Mouse (Mus musculus) adrenal gland, adult 8-10 months (tissue): Measurements from ENCODE around the gene Pbx4. TPM values are rescaled to one million over a fixed set of nuclear protein-coding genes. Genes with fewer than 3 reads are reported as not detected.

Source experiments
- DNase-seq: peaks from one replicate; pipeline ENCODE4 v3.0.0; 2022
- total RNA-seq, 4 experiments: library from RNA; stranded (reverse); gene quantifications; 2 replicates each; pipeline ENCODE4 v1.2.4; 2022

Gene Pbx4
- total RNA-seq, 4 experiments from 2014 or later = 1.7 to 3.7 (median 2.7) TPM

- no peak for DNase-seq
Observed at GRCm38 (mm10) chr8:69876097-69876496, 43.8 kb downstream of the Pbx4 start.

GRCm38 (mm10) chr8:69876967-69877366 lies 44.7 kb downstream of the Pbx4 start:
- DNase-seq = no peak

- DNase-seq = no peak
Observed at GRCm38 (mm10) chr8:69877396-69877795, 45.1 kb downstream of the Pbx4 start.

GRCm38 (mm10) chr8:69877992-69878391 lies 45.7 kb downstream of the Pbx4 start:
- no peak for DNase-seq

GRCm38 (mm10) chr8:69879678-69880077 lies 47.4 kb downstream of the Pbx4 start:
- no peak for DNase-seq

GRCm38 (mm10) chr8:69880841-69881240 lies 48.5 kb downstream of the Pbx4 start:
- DNase-seq = no peak

- DNase-seq = no peak
Observed at GRCm38 (mm10) chr8:69881261-69881865, 49.1 kb downstream of the Pbx4 start.

- DNase-seq = no peak
Observed at GRCm38 (mm10) chr8:69882021-69882756, 49.9 kb downstream of the Pbx4 start.

- DNase-seq = no peak
Observed at GRCm38 (mm10) chr8:69882833-69883600, 50.7 kb downstream of the Pbx4 start.

- peak; percentile 64 for DNase-seq
Observed at GRCm38 (mm10) chr8:69884141-69884540, 51.9 kb downstream of the Pbx4 start.

GRCm38 (mm10) chr8:69887289-69888243 lies 55.3 kb downstream of the Pbx4 start, which contains the start of gene Cilp2:
Gene Cilp2, minus strand, starts transcription at chr8:69887687.
- no peak for DNase-seq

GRCm38 (mm10) chr8:69888244-69888866 lies 56.1 kb downstream of the Pbx4 start:
- no peak for DNase-seq

- DNase-seq = no peak
Observed at GRCm38 (mm10) chr8:69888902-69889301, 56.6 kb downstream of the Pbx4 start.

GRCm38 (mm10) chr8:69890813-69891241 lies 58.5 kb downstream of the Pbx4 start:
- DNase-seq = no peak

GRCm38 (mm10) chr8:69893863-69894262 lies 61.6 kb downstream of the Pbx4 start:
- DNase-seq = no peak

GRCm38 (mm10) chr8:69894836-69895332 lies 62.6 kb downstream of the Pbx4 start:
- no peak for DNase-seq

GRCm38 (mm10) chr8:69895772-69896451 lies 63.6 kb downstream of the Pbx4 start:
- DNase-seq = no peak

- DNase-seq = no peak
Observed at GRCm38 (mm10) chr8:69897857-69898256, 65.6 kb downstream of the Pbx4 start.

GRCm38 (mm10) chr8:69899876-69900275 lies 67.6 kb downstream of the Pbx4 start:
- no peak for DNase-seq

GRCm38 (mm10) chr8:69900895-69901451 lies 68.7 kb downstream of the Pbx4 start:
- DNase-seq = no peak
